Mouse (Mus musculus) embryonic facial prominence, embryonic 14.5 days (tissue): ENCODE results near the gene Omp. TPM values are rescaled to one million over a fixed set of nuclear protein-coding genes. Genes with fewer than 3 reads are reported as not detected.

Source experiments
- ATAC-seq: fragments of 200-750 bp; cut with Nextera tagmentation; 2 replicates; pipeline ENCODE4 v1.8.0; 2017; ENCODE audit warnings: low read depth, moderate number of reproducible peaks, moderate TSS enrichment
- DNase-seq: peaks from one replicate; pipeline ENCODE4 v3.0.0-alpha.2; 2015; ENCODE audit warnings: low spot score
- H3K27ac ChIP-seq: fragments of 300-500 bp; sonication (generic); replicated peaks from 2 replicates; pipeline ENCODE4 v1.5.1; 2014; ENCODE audit warnings: low read depth, mild to moderate bottlenecking, low read length, moderate library complexity
- H3K27me3 ChIP-seq: fragments of 300-500 bp; sonication (generic); replicated peaks from 2 replicates; pipeline ENCODE4 v1.6.1; 2014; ENCODE audit warnings: low read length; ENCODE audit not compliant: control insufficient read depth, insufficient read depth
- H3K36me3 ChIP-seq: fragments of 300-500 bp; sonication (generic); 2 replicates; pipeline ENCODE4 v1.6.1; 2014; ENCODE audit warnings: low read length, mixed read lengths; ENCODE audit not compliant: control insufficient read depth, insufficient read depth
- H3K4me1 ChIP-seq: fragments of 300-500 bp; sonication (generic); 2 replicates; pipeline ENCODE4 v1.6.1; 2014; ENCODE audit warnings: antibody characterized with exemption, low read length; ENCODE audit not compliant: control insufficient read depth, insufficient read depth
- H3K4me2 ChIP-seq: fragments of 300-500 bp; sonication (generic); 2 replicates; pipeline ENCODE4 v1.6.1; 2014; ENCODE audit warnings: low read depth, mild to moderate bottlenecking, low read length, moderate library complexity, mixed read lengths
- H3K4me3 ChIP-seq: fragments of 300-500 bp; sonication (generic); 2 replicates; pipeline ENCODE4 v1.5.1; 2014; ENCODE audit warnings: low read depth, mild to moderate bottlenecking, low read length
- H3K9ac ChIP-seq: fragments of 300-500 bp; sonication (generic); 2 replicates; pipeline ENCODE4 v1.6.1; 2014; ENCODE audit warnings: low read depth, mild to moderate bottlenecking, low read length, moderate library complexity, mixed read lengths
- H3K9me3 ChIP-seq: fragments of 300-500 bp; sonication (generic); 2 replicates; pipeline ENCODE4 v1.6.1; 2016; ENCODE audit warnings: low read length; ENCODE audit not compliant: control insufficient read depth
- WGBS: fragments of 180-500 bp; shearing (Covaris S2); extraction: QIAGEN DNeasy Blood & Tissue Kit; methylation state at CpG from one replicate; pipeline ENCODE4 v1.1.7; 2014; 5-methylcytosine and 5-hydroxymethylcytosine counted together
- polyA plus RNA-seq: library from polyadenylated mRNA; unstranded; fragments of >200 nt; fragmentation: Nextera tagmentation; extraction: Ambion mirVana; gene quantifications from 2 replicates; pipeline ENCODE4 v1.2.1, GENCODE M21; 2014

Omp gene
- polyA plus RNA-seq, 1 experiment from 2014 or later: 4.8 TPM

- no peak for DNase-seq
- peak overlapping the region; percentile 25; the same call in 1 of the 2 replicates for H3K9ac ChIP-seq
- H3K4me2 ChIP-seq: no peak overlapping the region
- WGBS: 78% methylated on average over 16 of the region's 16 CpGs
- H3K36me3 ChIP-seq: no peaks in the 10 kb centered on the region
- H3K4me1 ChIP-seq: peaks cover 13% of the 10 kb centered on the region; the same call in 1 of the 2 replicates
- no peak overlapping the region for H3K4me3 ChIP-seq
- ATAC-seq: peak; percentile 36
- H3K27me3 ChIP-seq: 0 out of 2 replicates have a peak, but pooled peaks cover 4% of the 10 kb centered on the region
- H3K9me3 ChIP-seq: no peaks in the 10 kb centered on the region
- no peak overlapping the region for H3K27ac ChIP-seq
Observed at GRCm38 (mm10) chr7:98108636-98109430, 36.5 kb downstream of the Omp start.

GRCm38 (mm10) chr7:98106272-98106671 lies 39.0 kb downstream of the Omp start:
- no peak overlapping the region for H3K27ac ChIP-seq
- 83% methylated on average over 7 of the region's 7 CpGs for WGBS
- H3K27me3 ChIP-seq: 0 out of 2 replicates have a peak, but pooled peaks cover 4% of the 10 kb centered on the region
- H3K4me2 ChIP-seq: no peak overlapping the region
- H3K9ac ChIP-seq: no peak overlapping the region
- no peak for ATAC-seq
- peaks cover 6% of the 10 kb centered on the region; the same call in 1 of the 2 replicates for H3K4me1 ChIP-seq
- no peaks in the 10 kb centered on the region for H3K36me3 ChIP-seq
- DNase-seq: no peak
- no peaks in the 10 kb centered on the region for H3K9me3 ChIP-seq
- no peak overlapping the region for H3K4me3 ChIP-seq

- no peak overlapping the region for H3K27ac ChIP-seq
Observed at GRCm38 (mm10) chr7:98104481-98105435, 40.5 kb downstream of the Omp start.

GRCm38 (mm10) chr7:98103942-98104292 lies 41.4 kb downstream of the Omp start:
- no peaks in the 10 kb centered on the region for H3K4me1 ChIP-seq
- no peak for ATAC-seq
- no peak overlapping the region for H3K27ac ChIP-seq
- no peak overlapping the region for H3K9ac ChIP-seq
- H3K9me3 ChIP-seq: no peaks in the 10 kb centered on the region
- H3K4me3 ChIP-seq: no peak overlapping the region
- WGBS: 69% methylated on average over 5 of the region's 5 CpGs
- H3K27me3 ChIP-seq: no peaks in the 10 kb centered on the region
- H3K36me3 ChIP-seq: no peaks in the 10 kb centered on the region
- no peak for DNase-seq
- H3K4me2 ChIP-seq: no peak overlapping the region

More at GRCm38 (mm10) chr7:98104481-98105435, 40.5 kb downstream of the Omp start:
- Histone ChIP-seq H3K4me1 (no peaks in the 10 kb centered on the region), H3K27me3 (no peaks in the 10 kb centered on the region), H3K9ac (no peak overlapping the region), H3K4me2 (no peak overlapping the region), H3K36me3 (no peaks in the 10 kb centered on the region), H3K4me3 (no peak overlapping the region), H3K9me3 (no peaks in the 10 kb centered on the region)
- ATAC-seq (no peak), DNase-seq (no peak)
- WGBS: 57% methylated on average over 16 of the region's 16 CpGs

GRCm38 (mm10) chr7:98103002-98103941 lies 42.0 kb downstream of the Omp start:
- Histone ChIP-seq H3K36me3 (no peaks in the 10 kb centered on the region), H3K27ac (peak overlapping the region; percentile 25; the same call in 1 of the 2 replicates), H3K4me1 (no peaks in the 10 kb centered on the region), H3K9me3 (no peaks in the 10 kb centered on the region), H3K9ac (peak overlapping the region; percentile 60), H3K4me3 (peak overlapping the region; percentile 22; the same call in 1 of the 2 replicates), H3K4me2 (peak overlapping the region; percentile 52), H3K27me3 (no peaks in the 10 kb centered on the region)
- WGBS: 17% methylated on average over 18 of the region's 26 CpGs
- ATAC-seq (peak; percentile 39; the same call in 1 of the 2 replicates), DNase-seq (peak; percentile 79)

DNA sequence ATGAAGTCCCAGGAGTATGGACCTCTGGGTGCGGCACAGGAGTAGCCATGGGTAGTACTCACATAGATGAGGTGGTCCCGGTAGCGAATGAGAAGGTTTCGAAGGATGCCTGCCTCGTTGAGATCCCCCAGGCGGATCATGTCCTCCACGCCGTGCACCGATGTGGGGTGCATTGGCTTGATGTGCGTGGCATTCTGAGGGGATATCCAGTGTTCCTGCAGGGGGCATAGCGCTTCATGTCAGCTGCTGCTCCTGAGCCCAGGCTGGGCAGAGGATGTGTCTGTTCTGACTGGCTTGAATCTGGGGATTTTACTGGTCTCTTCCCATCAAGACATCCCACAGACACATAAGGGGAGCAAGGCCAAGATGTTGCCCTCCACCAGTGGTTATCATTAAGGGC lies 42.8 kb downstream of the Omp start:
- WGBS: 91% methylated on average over 11 of the region's 11 CpGs
- H3K27ac ChIP-seq: no peak overlapping the region
- H3K4me1 ChIP-seq: no peaks in the 10 kb centered on the region
- ATAC-seq: no peak
- H3K9ac ChIP-seq: no peak overlapping the region; the same call in 1 of the 2 replicates
- peaks cover 4% of the 10 kb centered on the region; the same call in 1 of the 2 replicates for H3K36me3 ChIP-seq
- no peak overlapping the region for H3K4me3 ChIP-seq
- no peaks in the 10 kb centered on the region for H3K9me3 ChIP-seq
- no peaks in the 10 kb centered on the region for H3K27me3 ChIP-seq
- peak overlapping the region; percentile 52 for H3K4me2 ChIP-seq
- DNase-seq: no peak

DNA sequence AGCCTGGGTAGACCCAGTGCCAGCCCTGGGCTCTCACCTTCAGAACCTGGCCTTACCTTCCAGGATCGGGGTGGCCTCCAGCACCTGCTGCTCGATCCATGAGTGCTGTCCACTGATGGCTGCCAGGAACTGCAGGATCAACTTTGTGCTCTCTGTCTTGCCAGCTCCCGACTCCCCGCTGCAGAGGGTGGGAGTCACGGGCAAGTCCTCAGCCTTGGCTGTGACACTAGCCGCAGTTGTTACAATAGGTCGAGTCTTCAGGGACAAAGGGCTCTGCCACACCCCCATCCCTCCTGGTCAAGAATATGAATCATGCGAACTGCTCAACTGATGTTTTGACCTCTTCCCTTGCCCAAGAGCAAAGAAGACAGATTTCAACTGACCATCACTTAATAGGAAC lies 47.7 kb downstream of the Omp start:
- H3K9me3 ChIP-seq: no peaks in the 10 kb centered on the region
- DNase-seq (no peak), ATAC-seq (no peak)
- no peak overlapping the region for H3K4me3 ChIP-seq
- H3K36me3 ChIP-seq: peaks cover 12% of the 10 kb centered on the region; the same call in 1 of the 2 replicates
- WGBS: 96% methylated on average over 8 of the region's 8 CpGs
- H3K4me1 ChIP-seq: no peaks in the 10 kb centered on the region
- H3K4me2 ChIP-seq: no peak overlapping the region
- H3K9ac ChIP-seq: no peak overlapping the region
- H3K27me3 ChIP-seq: no peaks in the 10 kb centered on the region
- no peak overlapping the region for H3K27ac ChIP-seq
